Mouse (Mus musculus): ENCODE results near the gene Phrf1. TPM values are rescaled to one million over a fixed set of nuclear protein-coding genes. Genes with fewer than 3 reads are reported as not detected.

Gene Phrf1
- polyA plus RNA-seq, 1 experiment from 2014 or later = 78.3 TPM

GRCm38 (mm10) chr7:141215101-141215879, 13.3 kb upstream of the Phrf1 start, which contains the start of gene Rassf7:
Gene Rassf7, plus strand, starts transcription at chr7:141215860.
- peak; percentile 94 for ATAC-seq (replicated peaks; ENCODE audit: low FRiP score)
- H3K4me1 ChIP-seq = peaks cover 54% of the 10 kb centered on the region
- WGBS = 1% methylated on average over 41 of the region's 41 CpGs

GRCm38 (mm10) chr7:141215880-141216733, 12.5 kb upstream of the Phrf1 start:
- 2% methylated on average over 42 of the region's 42 CpGs for WGBS
- Histone ChIP-seq H3K9me3 (replicated peaks) (no peaks in the 10 kb centered on the region), H3K9ac (peak overlapping the region; percentile 60), H3K4me1 (peaks cover 62% of the 10 kb centered on the region), H3K27ac (peak overlapping the region; percentile 98), H3K4me3 (replicated peaks) (peak overlapping the region; percentile 63), H3K4me2 (peak overlapping the region; percentile 86), H3K27me3 (no peaks in the 10 kb centered on the region), H3K36me3 (peaks cover 22% of the 10 kb centered on the region)
- peak; percentile 72 for ATAC-seq (replicated peaks; ENCODE audit: low FRiP score)

More at GRCm38 (mm10) chr7:141215101-141215879, 13.3 kb upstream of the Phrf1 start, which contains the start of gene Rassf7:
- H3K36me3 ChIP-seq = peaks cover 22% of the 10 kb centered on the region
- H3K4me3 ChIP-seq (replicated peaks) = peak within 1 kb of the TSS; percentile 63
- peak within 1 kb of the TSS; percentile 98 for H3K27ac ChIP-seq
- no peaks in the 10 kb centered on the region for H3K9me3 ChIP-seq (replicated peaks)
- H3K4me2 ChIP-seq = peak within 1 kb of the TSS; percentile 86
- H3K27me3 ChIP-seq = no peaks in the 10 kb centered on the region
- peak within 1 kb of the TSS; percentile 60 for H3K9ac ChIP-seq

GRCm38 (mm10) chr7:141216894-141217293, 11.7 kb upstream of the Phrf1 start:
- no peaks in the 10 kb centered on the region for H3K9me3 ChIP-seq (replicated peaks)
- H3K9ac ChIP-seq = no peak overlapping the region
- ATAC-seq (replicated peaks; ENCODE audit: low FRiP score) = no peak
- H3K4me2 ChIP-seq = peak overlapping the region; percentile 86
- peaks cover 22% of the 10 kb centered on the region for H3K36me3 ChIP-seq
- peak overlapping the region; percentile 98 for H3K27ac ChIP-seq
- H3K27me3 ChIP-seq = no peaks in the 10 kb centered on the region
- H3K4me1 ChIP-seq = peaks cover 68% of the 10 kb centered on the region
- peak overlapping the region; percentile 63 for H3K4me3 ChIP-seq (replicated peaks)
- 87% methylated on average over 11 of the region's 11 CpGs for WGBS

GRCm38 (mm10) chr7:141217343-141218013, 11.1 kb upstream of the Phrf1 start:
- Histone ChIP-seq H3K9ac (peak overlapping the region; percentile 23; the same call in 1 of the 2 replicates), H3K9me3 (replicated peaks) (no peaks in the 10 kb centered on the region), H3K4me1 (peaks cover 74% of the 10 kb centered on the region), H3K27me3 (no peaks in the 10 kb centered on the region), H3K4me2 (peak overlapping the region; percentile 86), H3K36me3 (peaks cover 22% of the 10 kb centered on the region), H3K4me3 (replicated peaks) (peak overlapping the region; percentile 63), H3K27ac (peak overlapping the region; percentile 98; the same call in 1 of the 2 replicates)
- WGBS = 90% methylated on average over 17 of the region's 17 CpGs
- ATAC-seq (replicated peaks; ENCODE audit: low FRiP score) = no peak

- Histone ChIP-seq H3K9ac (peak overlapping the region; percentile 23; the same call in 1 of the 2 replicates), H3K4me1 (peaks cover 81% of the 10 kb centered on the region), H3K4me3 (replicated peaks) (0 out of 2 replicates have a peak overlapping the region, but pooled peaks have one; percentile 63), H3K36me3 (peaks cover 22% of the 10 kb centered on the region), H3K9me3 (replicated peaks) (no peaks in the 10 kb centered on the region), H3K27me3 (no peaks in the 10 kb centered on the region), H3K4me2 (peak overlapping the region; percentile 21), H3K27ac (peak overlapping the region; percentile 14; the same call in 1 of the 2 replicates)
- WGBS = 67% methylated on average over 3 of the region's 3 CpGs
- no peak for ATAC-seq (replicated peaks; ENCODE audit: low FRiP score)
These were observed 10.4 kb upstream of the Phrf1 start for GRCm38 (mm10) chr7:141218141-141218540.

GRCm38 (mm10) chr7:141218557-141219133, 9.9 kb upstream of the Phrf1 start:
- Histone ChIP-seq H3K4me3 (replicated peaks) (no peak overlapping the region), H3K36me3 (peaks cover 22% of the 10 kb centered on the region), H3K9ac (no peak overlapping the region), H3K9me3 (replicated peaks) (no peaks in the 10 kb centered on the region), H3K4me1 (peaks cover 80% of the 10 kb centered on the region), H3K4me2 (peak overlapping the region; percentile 20; the same call in 1 of the 2 replicates), H3K27ac (0 out of 2 replicates have a peak overlapping the region, but pooled peaks have one; percentile 14), H3K27me3 (no peaks in the 10 kb centered on the region)
- 81% methylated on average over 5 of the region's 5 CpGs for WGBS
- ATAC-seq (replicated peaks; ENCODE audit: low FRiP score) = no peak

GRCm38 (mm10) chr7:141219558-141220099, 9.0 kb upstream of the Phrf1 start:
- Histone ChIP-seq H3K4me3 (replicated peaks) (no peak overlapping the region), H3K9ac (no peak overlapping the region), H3K4me2 (no peak overlapping the region), H3K4me1 (peaks cover 71% of the 10 kb centered on the region), H3K36me3 (peaks cover 22% of the 10 kb centered on the region), H3K9me3 (replicated peaks) (no peaks in the 10 kb centered on the region), H3K27ac (no peak overlapping the region), H3K27me3 (no peaks in the 10 kb centered on the region)
- 76% methylated on average over 1 of the region's 1 CpGs for WGBS
- ATAC-seq (replicated peaks; ENCODE audit: low FRiP score) = no peak

- no peak for ATAC-seq (replicated peaks; ENCODE audit: low FRiP score)
- Histone ChIP-seq H3K4me3 (replicated peaks) (peak overlapping the region; percentile 58), H3K36me3 (peaks cover 22% of the 10 kb centered on the region), H3K9me3 (replicated peaks) (no peaks in the 10 kb centered on the region), H3K4me2 (peak overlapping the region; percentile 93), H3K27ac (peak overlapping the region; percentile 94; the same call in 1 of the 2 replicates), H3K27me3 (no peaks in the 10 kb centered on the region), H3K4me1 (peaks cover 64% of the 10 kb centered on the region), H3K9ac (peak overlapping the region; percentile 64; the same call in 1 of the 2 replicates)
- 88% methylated on average over 1 of the region's 1 CpGs for WGBS
These were observed 8.2 kb upstream of the Phrf1 start for GRCm38 (mm10) chr7:141220377-141220776.

- H3K27ac ChIP-seq = peak overlapping the region; percentile 94
- H3K4me2 ChIP-seq = peak overlapping the region; percentile 93
- H3K9ac ChIP-seq = peak overlapping the region; percentile 64
- no peaks in the 10 kb centered on the region for H3K27me3 ChIP-seq
- no peaks in the 10 kb centered on the region for H3K9me3 ChIP-seq (replicated peaks)
- WGBS = 2% methylated on average over 44 of the region's 44 CpGs
- peak overlapping the region; percentile 58 for H3K4me3 ChIP-seq (replicated peaks)
- peaks cover 57% of the 10 kb centered on the region for H3K4me1 ChIP-seq
- H3K36me3 ChIP-seq = peaks cover 22% of the 10 kb centered on the region
- peak; percentile 98 for ATAC-seq (replicated peaks; ENCODE audit: low FRiP score)
These were observed 7.1 kb upstream of the Phrf1 start for GRCm38 (mm10) chr7:141221249-141222125.

- peaks cover 22% of the 10 kb centered on the region for H3K36me3 ChIP-seq
- peak overlapping the region; percentile 42 for H3K9ac ChIP-seq
- H3K4me1 ChIP-seq = peaks cover 51% of the 10 kb centered on the region
- no peaks in the 10 kb centered on the region for H3K9me3 ChIP-seq (replicated peaks)
- peak overlapping the region; percentile 93 for H3K4me2 ChIP-seq
- ATAC-seq (replicated peaks; ENCODE audit: low FRiP score) = no peak
- WGBS = 7% methylated on average over 8 of the region's 8 CpGs
- H3K4me3 ChIP-seq (replicated peaks) = peak overlapping the region; percentile 58
- peak overlapping the region; percentile 94 for H3K27ac ChIP-seq
- H3K27me3 ChIP-seq = no peaks in the 10 kb centered on the region
These were observed 6.5 kb upstream of the Phrf1 start for GRCm38 (mm10) chr7:141222126-141222467.

Data from kidney, embryonic 15.5 days (tissue).